Mouse (Mus musculus): Measurements from ENCODE around the gene Lin28a.

- TF ChIP-seq FLI1 (IDR thresholded peaks at IDR 0.05; ENCODE audit: low read length): no peak
- TF ChIP-seq GATA1 (IDR thresholded peaks at IDR 0.05; ENCODE audit: borderline replicate concordance, low read length): no peak
Measured at GRCm38 (mm10) chr4:134052560-134052959, 33.9 kb upstream of the Lin28a start.

All from megakaryocyte, embryonic 14.5 days (primary cell).